Mouse (Mus musculus) CH12.LX (cell line): ENCODE results near the gene Pxmp4. TPM values are rescaled to one million over a fixed set of nuclear protein-coding genes. Genes with fewer than 3 reads are reported as not detected.
A peak's percentile ranks its signal among the peaks of the same experiment; 100 is the strongest.

Source experiments
- DNase-seq: peaks from one replicate; pipeline ENCODE4 v3.0.0-alpha.2; 2013; ENCODE audit errors: extremely low read depth
- H3K27ac ChIP-seq: 2 replicates; pipeline ENCODE4 v1.5.1; 2012; ENCODE audit warnings: low read depth, mild to moderate bottlenecking, control low read depth, moderate library complexity; ENCODE audit not compliant: insufficient read depth
- H3K27me3 ChIP-seq: replicated peaks from 2 replicates; pipeline ENCODE3; 2012; ENCODE audit warnings: inconsistent platforms
- H3K36me3 ChIP-seq, 2 experiments: replicated peaks in 1 of 2; 2 replicates each; pipeline versions ENCODE3 to v1.6.1; 2012; ENCODE audit warnings: inconsistent platforms in 1 of 2, low read length in 1 of 2, mild to moderate bottlenecking in 1 of 2, mixed read lengths in 1 of 2, moderate library complexity in 1 of 2; ENCODE audit not compliant: control insufficient read depth in 1 of 2, insufficient read depth in 1 of 2
- H3K4me1 ChIP-seq, 2 experiments: 2 replicates each; pipeline ENCODE4 v1.6.1; 2012; ENCODE audit warnings: inconsistent platforms in 1 of 2, moderate library complexity in 1 of 2; ENCODE audit not compliant: insufficient read depth in 2 of 2, control insufficient read depth in 1 of 2
- H3K4me2 ChIP-seq: 2 replicates; pipeline ENCODE4 v1.6.1; 2012; ENCODE audit warnings: low read depth, mild to moderate bottlenecking, control low read depth; ENCODE audit not compliant: poor library complexity, insufficient read depth, severe bottlenecking
- H3K4me3 ChIP-seq, 3 experiments: fragments of 150-350 bp in 1 of 3; sonication (generic) in 1 of 3; replicated peaks in 1 of 3; 2 replicates each; pipeline versions ENCODE3 to v1.5.1; 2011 to 2012; ENCODE audit warnings: low read depth in 2 of 3, low read length in 2 of 3, mild to moderate bottlenecking in 2 of 3, moderate library complexity in 2 of 3, control low read depth in 1 of 3, improper control_type of control experiment in 1 of 3, inconsistent platforms in 1 of 3, mixed read lengths in 1 of 3; ENCODE audit not compliant: poor library complexity in 1 of 3
- H3K79me2 ChIP-seq: replicated peaks from 2 replicates; pipeline ENCODE4 v1.6.1; 2012; ENCODE audit warnings: mild to moderate bottlenecking, moderate library complexity; ENCODE audit not compliant: control insufficient read depth, poor library complexity, insufficient read depth, severe bottlenecking; ENCODE audit errors: extremely low read depth
- H3K9ac ChIP-seq: 2 replicates; pipeline ENCODE4 v1.6.1; 2012; ENCODE audit warnings: low read depth, mild to moderate bottlenecking, control low read depth, moderate library complexity; ENCODE audit not compliant: insufficient read depth
- H3K9me3 ChIP-seq: replicated peaks from 2 replicates; pipeline ENCODE3; 2012; ENCODE audit warnings: low read length, inconsistent platforms, mixed read lengths
- BHLHE40 ChIP-seq: IDR thresholded peaks from 2 replicates; pipeline ENCODE4 v1.6.1; 2011; ENCODE audit warnings: mild to moderate bottlenecking, low read depth, low read length, improper control_type of control experiment
- CHD2 ChIP-seq: IDR thresholded peaks from 2 replicates; pipeline ENCODE4 v1.6.1; 2011; ENCODE audit warnings: low read length, improper control_type of control experiment
- CTCF ChIP-seq, 2 experiments: IDR thresholded peaks in 1 of 2; conservative IDR thresholded peaks in 1 of 2; 2 replicates each; pipeline ENCODE4 v1.5.1; 2011 to 2012; ENCODE audit warnings: low read depth in 2 of 2, low read length in 2 of 2, improper control_type of control experiment in 1 of 2, inconsistent platforms in 1 of 2, mild to moderate bottlenecking in 1 of 2, moderate library complexity in 1 of 2
- GABPA ChIP-seq: IDR thresholded peaks from 2 replicates; pipeline ENCODE4 v1.6.1; 2012; ENCODE audit warnings: low read depth, low read length, improper control_type of control experiment, inconsistent platforms; ENCODE audit not compliant: insufficient replicate concordance
- IRF4 ChIP-seq: IDR thresholded peaks from 2 replicates; pipeline ENCODE4 v1.6.1; 2014; ENCODE audit warnings: low read depth, mild to moderate bottlenecking, inconsistent platforms, low read length, improper control_type of control experiment
- JUND ChIP-seq: conservative IDR thresholded peaks from 2 replicates; pipeline ENCODE4 v1.6.1; 2011; ENCODE audit warnings: low read depth, low read length, improper control_type of control experiment
- KAT2A ChIP-seq: IDR thresholded peaks from 2 replicates; pipeline ENCODE4 v1.6.1; 2012; ENCODE audit warnings: low read length, improper control_type of control experiment, inconsistent platforms; ENCODE audit not compliant: insufficient replicate concordance
- MAX ChIP-seq: IDR thresholded peaks from 2 replicates; pipeline ENCODE4 v1.6.1; 2011; ENCODE audit warnings: low read length, improper control_type of control experiment
- MAZ ChIP-seq: IDR thresholded peaks from 2 replicates; pipeline ENCODE4 v1.6.1; 2012; ENCODE audit warnings: low read depth, mild to moderate bottlenecking, inconsistent platforms, low read length, improper control_type of control experiment, moderate library complexity
- MEF2A ChIP-seq: IDR thresholded peaks from 2 replicates; pipeline ENCODE4 v1.6.1; 2014; ENCODE audit warnings: low read depth, mild to moderate bottlenecking, inconsistent platforms, low read length, improper control_type of control experiment, borderline replicate concordance
- MYC ChIP-seq: IDR thresholded peaks from 2 replicates; pipeline ENCODE4 v1.6.1; 2011; ENCODE audit warnings: low read depth, mild to moderate bottlenecking, improper control_type of control experiment, low read length
- NELFE ChIP-seq: IDR thresholded peaks from 2 replicates; pipeline ENCODE4 v1.6.1; 2011; ENCODE audit warnings: low read depth, low read length, improper control_type of control experiment
- NRF1 ChIP-seq: IDR thresholded peaks from 2 replicates; pipeline ENCODE4 v1.6.1; 2014; ENCODE audit warnings: low read depth, mild to moderate bottlenecking, inconsistent platforms, low read length, improper control_type of control experiment, moderate library complexity
- PAX5 ChIP-seq: IDR thresholded peaks from 2 replicates; pipeline ENCODE4 v1.6.1; 2012; ENCODE audit warnings: low read length, inconsistent platforms, mixed read lengths
- POLR2A ChIP-seq: IDR thresholded peaks from 2 replicates; pipeline ENCODE4 v1.6.1; 2011; ENCODE audit warnings: low read depth, mild to moderate bottlenecking, improper control_type of control experiment, low read length
- RAD21 ChIP-seq: IDR thresholded peaks from 2 replicates; pipeline ENCODE4 v1.6.1; 2011; ENCODE audit warnings: low read depth, mild to moderate bottlenecking, low read length, improper control_type of control experiment, moderate library complexity
- RCOR1 ChIP-seq: conservative IDR thresholded peaks from 2 replicates; pipeline ENCODE4 v1.6.1; 2012; ENCODE audit warnings: low read depth, mild to moderate bottlenecking, inconsistent platforms, low read length, improper control_type of control experiment
- TBP ChIP-seq: conservative IDR thresholded peaks from 2 replicates; pipeline ENCODE4 v1.6.1; 2011; ENCODE audit warnings: low read depth, low read length, improper control_type of control experiment
- UBTF ChIP-seq: IDR thresholded peaks from 2 replicates; pipeline ENCODE4 v1.6.1; 2012; ENCODE audit warnings: low read depth, mild to moderate bottlenecking, inconsistent platforms, low read length, improper control_type of control experiment, moderate library complexity
- USF2 ChIP-seq: conservative IDR thresholded peaks from 2 replicates; pipeline ENCODE4 v1.6.1; 2011; ENCODE audit warnings: low read depth, low read length, improper control_type of control experiment
- ZC3H11A ChIP-seq: IDR thresholded peaks from 2 replicates; pipeline ENCODE4 v1.6.1; 2012; ENCODE audit warnings: low read depth, mild to moderate bottlenecking, inconsistent platforms, low read length, improper control_type of control experiment
- ZKSCAN1 ChIP-seq: IDR thresholded peaks from 2 replicates; pipeline ENCODE4 v1.6.1; 2012; ENCODE audit warnings: low read depth, inconsistent platforms, low read length, improper control_type of control experiment, borderline replicate concordance
- dilution Hi-C: fragments of 300-500 bp; cut with MboI; formaldehyde crosslinking; loops from 2 replicates; pipeline ENCODE4 v1.14.3; 2020; ENCODE audit warnings: low sequenced_read_pairs; ENCODE audit not compliant: extremely low pct_unique_long_range_greater_than_20kb, extremely low pct_ligation_motif_present
- in situ Hi-C: fragments of 300-500 bp; cut with MboI; formaldehyde crosslinking; loops from 3 replicates; pipeline ENCODE4 v1.14.3; 2019; ENCODE audit warnings: low sequenced_read_pairs, low pct_ligation_motif_present, low pct_unique_long_range_greater_than_20kb, mixed read lengths
- polyA plus RNA-seq: library from polyadenylated mRNA; unstranded; fragments of >175 nt; gene quantifications from 2 replicates; pipeline ENCODE4 v1.2.1, GENCODE M21; 2012; ENCODE audit warnings: low read depth; ENCODE audit not compliant: insufficient read length
- total RNA-seq, 2 experiments: library from RNA; depleted of rRNA; stranded (reverse); fragments of 300-350 nt in 1 of 2; fragments of >200 nt in 1 of 2; gene quantifications; 2 replicates each; pipeline ENCODE4 v1.2.3; 2012 to 2014

Gene Pxmp4
- total and polyA plus RNA-seq, 3 experiments, result 6.0 to 9.4 (median 7.6) TPM

GRCm38 (mm10) chr2:154581421-154581820 lies 22.1 kb downstream of the Pxmp4 start:
- in situ Hi-C loops, result no loop called here
- no peak overlapping the region for H3K4me2 ChIP-seq
- no peaks in the 10 kb centered on the region for H3K27me3 ChIP-seq
- no peaks in the 10 kb centered on the region for H3K9me3 ChIP-seq
- no peaks in the 10 kb centered on the region for H3K79me2 ChIP-seq
- H3K27ac ChIP-seq, result no peak overlapping the region
- H3K9ac ChIP-seq, result no peak overlapping the region
- TF ChIP-seq CTCF (conservative IDR thresholded peaks at IDR 0.05 in 1 of 2, IDR thresholded peaks at IDR 0.05 in 1 of 2; ENCODE audit: low read depth in 2 of 2, low read length in 2 of 2) (peak; percentile 7 to 19; a peak in 1 of 4 replicates), RAD21 (no peak; the same call in 1 of the 2 replicates), ZC3H11A (no peak)
- H3K4me1 ChIP-seq, result peaks cover 0 to 11% of the 10 kb centered on the region in 2 experiments; a peak in 2 of 4 replicates
- dilution Hi-C loops, result no loop called here
- no peaks in the 10 kb centered on the region for H3K36me3 ChIP-seq
- DNase-seq, result no peak
- no peak overlapping the region for H3K4me3 ChIP-seq

- no peaks in the 10 kb centered on the region for H3K36me3 ChIP-seq
- TF ChIP-seq BHLHE40, result no peak
- no peak for TF ChIP-seq ZC3H11A
- TF ChIP-seq RCOR1, result no peak
- TF ChIP-seq CHD2, result no peak
- no peak for TF ChIP-seq MEF2A
- TF ChIP-seq ZKSCAN1, result no peak
- no peak for TF ChIP-seq MAX
- no peaks in the 10 kb centered on the region for H3K9me3 ChIP-seq
- H3K4me1 ChIP-seq, result peaks cover 0 to 16% of the 10 kb centered on the region in 2 experiments; a peak in 2 of 4 replicates
- in situ Hi-C loops, result no loop called here
- DNase-seq, result no peak
- no peaks in the 10 kb centered on the region for H3K79me2 ChIP-seq
- H3K4me3 ChIP-seq, result no peak overlapping the region
- H3K4me2 ChIP-seq, result no peak overlapping the region
- no peak overlapping the region for H3K9ac ChIP-seq
- no peak overlapping the region for H3K27ac ChIP-seq
- dilution Hi-C loops, result no loop called here
- H3K27me3 ChIP-seq, result no peaks in the 10 kb centered on the region
These were observed 22.9 kb downstream of the Pxmp4 start for GRCm38 (mm10) chr2:154580586-154580985.

- Histone ChIP-seq H3K79me2 (no peaks in the 10 kb centered on the region), H3K9me3 (no peaks in the 10 kb centered on the region)
- in situ Hi-C loops, result no loop called here
- TF ChIP-seq NRF1 (no peak), MYC (no peak), NELFE (no peak), MAZ (no peak), CTCF (conservative IDR thresholded peaks at IDR 0.05 in 1 of 2, IDR thresholded peaks at IDR 0.05 in 1 of 2; ENCODE audit: low read depth in 2 of 2, low read length in 2 of 2) (no peak), USF2 (no peak), TBP (no peak), MEF2A (no peak), ZKSCAN1 (no peak), GABPA (no peak), JUND (no peak), PAX5 (no peak), IRF4 (no peak), POLR2A (no peak), KAT2A (no peak), RCOR1 (no peak), UBTF (no peak), MAX (no peak), ZC3H11A (no peak)
- TF ChIP-seq, all 38 proteins: peak for 0
- no peaks in the 10 kb centered on the region for H3K27me3 ChIP-seq
- no peak overlapping the region for H3K4me3 ChIP-seq
- no peak overlapping the region for H3K4me2 ChIP-seq
- dilution Hi-C loops, result no loop called here
- H3K9ac ChIP-seq, result no peak overlapping the region
- H3K36me3 ChIP-seq, result no peaks in the 10 kb centered on the region
- H3K27ac ChIP-seq, result no peak overlapping the region
- H3K4me1 ChIP-seq, result peaks cover 4 to 24% of the 10 kb centered on the region in 2 experiments
- DNase-seq, result no peak
These were observed 25.8 kb downstream of the Pxmp4 start for GRCm38 (mm10) chr2:154577744-154578067.
